Comparison of ENCODE assay signal across 8 mouse cellular contexts in genomic region chr2:25607761-25608622, GRCm38 (mm10). TPM values are rescaled to one million over a fixed set of nuclear protein-coding genes. Genes with fewer than 3 reads are reported as not detected.
DNase-seq lines count a peak whose midpoint lies in the region; ATAC-seq lines count a peak whose summit lies in the region.

Gene Rabl6, minus strand, starts transcription at chr2:25608521.

- intact Hi-C loops in gastrocnemius, postnatal 14 days (cut with DNase I; ENCODE audit: low total_unique reads), result no loop called here
- intact Hi-C loops in left cerebral cortex, postnatal 10 days (cut with DNase I), result no loop called here

- peak; percentile 87 for DNase-seq in adipocyte (ENCODE audit: low spot score)
- DNase-seq in embryo, embryonic 10 days (ENCODE audit: low spot score), result peak; percentile 96
- peak; percentile 90 for DNase-seq in gastrocnemius, postnatal 14 days
- peak; percentile 85 to 94 for DNase-seq in left cerebral cortex, postnatal 10 days (ENCODE audit: extremely low spot score in 1 of 2, low spot score in 2 of 2)
- peak; percentile 93 for DNase-seq in right cerebral cortex, postnatal 25 days
- DNase-seq in urinary bladder, postnatal 4 days (ENCODE audit: low spot score in 2 of 2), result peak; percentile 86 to 91

- peak; percentile 78 for ATAC-seq in inflammation-experienced regulatory T-cells, adult 6 months
- ATAC-seq in megakaryocyte-erythroid progenitor cell, adult 5-6 weeks (replicated peaks; ENCODE audit: low FRiP score, low TSS enrichment, poor library complexity, severe bottlenecking), result peak; percentile 80

RNA-seq across cellular contexts. Expression of gene Rabl6, which starts in this region (rescaled TPM):
- total RNA-seq in gastrocnemius, postnatal 14 days (2021), result 10 to 100 TPM; 39.5 to 41.0 TPM
- 10 to 100 TPM; 14.0 to 28.3 (median 18.0) TPM for polyA plus RNA-seq in inflammation-experienced regulatory T-cells, adult 6 months (2017; shearing (Covaris generic))
- 10 to 100 TPM; 81.8 to 96.7 TPM for total RNA-seq in left cerebral cortex, postnatal 10 days (2021)
- 55.8 and 58.7 TPM in 2 replicates for total RNA-seq in megakaryocyte-erythroid progenitor cell, adult 5-6 weeks (2014; fragmentation: Nextera tagmentation)
- total RNA-seq in megakaryocyte-erythroid progenitor cell, adult 5-6 weeks (2017), result 58.5 and 92.0 TPM in 2 replicates

Comparison
In these comparisons a context has a peak if more than half of its experiments do, and no peak if none do; other contexts are left out.
1. Peak in every context shown above with its lines: DNase-seq and ATAC-seq.